8 mouse cellular contexts compared by ENCODE assay signal in genomic region chr7:19160115-19160514, GRCm38 (mm10). TPM values are rescaled to one million over a fixed set of nuclear protein-coding genes. Genes with fewer than 3 reads are reported as not detected.
DNase-seq lines count a peak whose midpoint lies in the region; ATAC-seq and TF ChIP-seq lines count a peak whose summit lies in the region.

No protein-coding gene starts in this region.

- no peak overlapping the region for H3K27ac ChIP-seq in forebrain, postnatal 0 days (ENCODE audit: low read depth, low read length)
- no peak overlapping the region for H3K27ac ChIP-seq in liver, embryonic 12.5 days
- no peak overlapping the region for H3K27ac ChIP-seq in stomach, embryonic 15.5 days

- no peaks in the 10 kb centered on the region for H3K9me3 ChIP-seq in forebrain, postnatal 0 days (ENCODE audit: low read length)
- no peaks in the 10 kb centered on the region for H3K9me3 ChIP-seq in liver, embryonic 12.5 days (replicated peaks)
- no peaks in the 10 kb centered on the region for H3K9me3 ChIP-seq in stomach, embryonic 15.5 days

- 1% methylated on average over 20 of the region's 20 CpGs for WGBS in forebrain, postnatal 0 days
- 2% methylated on average over 20 of the region's 20 CpGs for WGBS in liver, embryonic 12.5 days (ENCODE audit: insufficient replicate concordance)
- 2% methylated on average over 20 of the region's 20 CpGs for WGBS in stomach, embryonic 15.5 days

- H3K27me3 ChIP-seq in forebrain, postnatal 0 days (ENCODE audit: insufficient read depth, low read length), result no peaks in the 10 kb centered on the region
- H3K27me3 ChIP-seq in liver, embryonic 12.5 days (replicated peaks), result peaks cover 63% of the 10 kb centered on the region
- peaks cover 15% of the 10 kb centered on the region for H3K27me3 ChIP-seq in stomach, embryonic 15.5 days (replicated peaks)

- H3K4me2 ChIP-seq in forebrain, postnatal 0 days (ENCODE audit: low read depth), result peak overlapping the region; percentile 56
- peak overlapping the region; percentile 74 for H3K4me2 ChIP-seq in liver, embryonic 12.5 days
- H3K4me2 ChIP-seq in stomach, embryonic 15.5 days, result peak overlapping the region; percentile 73

- peak; percentile 51 for DNase-seq in CD4-positive, CD25-positive, alpha-beta regulatory T cell, adult 2 months (ENCODE audit: low read depth, low spot score)
- peak; percentile 28 for DNase-seq in A20 (ENCODE audit: low read depth, low spot score)
- no peak for DNase-seq in forebrain, postnatal 0 days
- DNase-seq in gastrocnemius, postnatal 36 days, result no peak

- peaks cover 18% of the 10 kb centered on the region for H3K4me1 ChIP-seq in forebrain, postnatal 0 days (ENCODE audit: insufficient read depth)
- peaks cover 40% of the 10 kb centered on the region for H3K4me1 ChIP-seq in liver, embryonic 12.5 days
- peaks cover 40% of the 10 kb centered on the region for H3K4me1 ChIP-seq in stomach, embryonic 15.5 days

- intact Hi-C loops in gastrocnemius, postnatal 36 days (cut with DNase I), result no loop called here

- H3K36me3 ChIP-seq in forebrain, postnatal 0 days (ENCODE audit: insufficient read depth), result no peaks in the 10 kb centered on the region
- H3K36me3 ChIP-seq in liver, embryonic 12.5 days, result peaks cover 4% of the 10 kb centered on the region; the same call in 1 of the 2 replicates
- H3K36me3 ChIP-seq in stomach, embryonic 15.5 days, result no peaks in the 10 kb centered on the region

- ATAC-seq in CD4-positive, CD25-positive, alpha-beta regulatory T cell, adult 4 months, result no peak
- peak; percentile 29 for ATAC-seq in forebrain, postnatal 0 days
- peak; percentile 35; the same call in 1 of the 2 replicates for ATAC-seq in liver, embryonic 12.5 days
- ATAC-seq in stomach, embryonic 15.5 days (ENCODE audit: insufficient read depth, low FRiP score, low read depth), result peak; percentile 60; the same call in 1 of the 2 replicates
- ATAC-seq in frontal cortex, adult (ENCODE audit: low TSS enrichment), result no peak

- peak overlapping the region; percentile 51 for H3K9ac ChIP-seq in forebrain, postnatal 0 days
- peak overlapping the region; percentile 58 for H3K9ac ChIP-seq in liver, embryonic 12.5 days
- H3K9ac ChIP-seq in stomach, embryonic 15.5 days, result no peak overlapping the region

- peak overlapping the region; percentile 34 for H3K4me3 ChIP-seq in forebrain, postnatal 0 days (ENCODE audit: low read depth, low read length)
- H3K4me3 ChIP-seq in liver, embryonic 12.5 days, result peak overlapping the region; percentile 46
- peak overlapping the region; percentile 42 for H3K4me3 ChIP-seq in stomach, embryonic 15.5 days (replicated peaks)

- TF ChIP-seq CTCF in forebrain, postnatal 0 days (IDR thresholded peaks at IDR 0.05; ENCODE audit: low read depth), result no peak

RNA-seq across cellular contexts. Expression of gene Gipr, which starts 5.8 kb away (rescaled TPM):
- not detected for polyA plus RNA-seq in CD4-positive, CD25-positive, alpha-beta regulatory T cell, adult 4 months (2017; shearing (Covaris generic))
- total RNA-seq in forebrain, postnatal 0 days (2014; rRNA removed), result 16.9 and 20.2 TPM in 2 replicates
- 5.3 and 8.0 TPM in 2 replicates for polyA plus RNA-seq in forebrain, postnatal 0 days (2015; fragmentation: Nextera tagmentation; extraction: Ambion mirVana)
- 0.18 and 0.41 TPM in 2 replicates for polyA plus RNA-seq in liver, embryonic 12.5 days (2016; fragmentation: Nextera tagmentation; extraction: Ambion mirVana)
- 2.3 and 2.9 TPM in 2 replicates for polyA plus RNA-seq in stomach, embryonic 15.5 days (2015; fragmentation: Nextera tagmentation; extraction: Ambion mirVana)
- total RNA-seq in gastrocnemius, postnatal 36 days (2021), result not detected

RNA-seq across cellular contexts. Expression of gene Snrpd2, which starts 10.6 kb away (rescaled TPM):
- polyA plus RNA-seq in CD4-positive, CD25-positive, alpha-beta regulatory T cell, adult 4 months (2017; shearing (Covaris generic)), result 10 to 100 TPM; 63.0 to 77.3 TPM
- 50.0 and 88.1 TPM in 2 replicates for total RNA-seq in forebrain, postnatal 0 days (2014; rRNA removed)
- 124 and 172 TPM in 2 replicates for polyA plus RNA-seq in forebrain, postnatal 0 days (2015; fragmentation: Nextera tagmentation; extraction: Ambion mirVana)
- 97.8 and 98.3 TPM in 2 replicates for polyA plus RNA-seq in liver, embryonic 12.5 days (2016; fragmentation: Nextera tagmentation; extraction: Ambion mirVana)
- polyA plus RNA-seq in stomach, embryonic 15.5 days (2015; fragmentation: Nextera tagmentation; extraction: Ambion mirVana), result 131 and 141 TPM in 2 replicates
- total RNA-seq in gastrocnemius, postnatal 36 days (2021), result 10 to 100 TPM; 47.3 to 49.9 TPM

RNA-seq across cellular contexts. Expression of gene Qpctl, which starts 11.0 kb away (rescaled TPM):
- polyA plus RNA-seq in CD4-positive, CD25-positive, alpha-beta regulatory T cell, adult 4 months (2017; shearing (Covaris generic)), result 10 to 100 TPM in 1 of 2 experiments, 1 to 10 TPM in 1; 9.1 to 17.8 TPM
- total RNA-seq in forebrain, postnatal 0 days (2014; rRNA removed), result 12.3 and 14.4 TPM in 2 replicates
- 19.8 and 23.3 TPM in 2 replicates for polyA plus RNA-seq in forebrain, postnatal 0 days (2015; fragmentation: Nextera tagmentation; extraction: Ambion mirVana)
- 4.9 and 5.5 TPM in 2 replicates for polyA plus RNA-seq in liver, embryonic 12.5 days (2016; fragmentation: Nextera tagmentation; extraction: Ambion mirVana)
- polyA plus RNA-seq in stomach, embryonic 15.5 days (2015; fragmentation: Nextera tagmentation; extraction: Ambion mirVana), result 13.5 and 14.7 TPM in 2 replicates
- total RNA-seq in gastrocnemius, postnatal 36 days (2021), result 1 to 10 TPM; 1.5 to 2.0 TPM

RNA-seq across cellular contexts. Expression of gene Eml2, which starts 16.1 kb away (rescaled TPM):
- 10 to 100 TPM in 1 of 2 experiments, 1 to 10 TPM in 1; 10.0 to 30.1 TPM for polyA plus RNA-seq in CD4-positive, CD25-positive, alpha-beta regulatory T cell, adult 4 months (2017; shearing (Covaris generic))
- 63.6 and 64.8 TPM in 2 replicates for total RNA-seq in forebrain, postnatal 0 days (2014; rRNA removed)
- 7.9 and 9.9 TPM in 2 replicates for polyA plus RNA-seq in forebrain, postnatal 0 days (2015; fragmentation: Nextera tagmentation; extraction: Ambion mirVana)
- 4.1 and 5.1 TPM in 2 replicates for polyA plus RNA-seq in liver, embryonic 12.5 days (2016; fragmentation: Nextera tagmentation; extraction: Ambion mirVana)
- 10.6 and 10.7 TPM in 2 replicates for polyA plus RNA-seq in stomach, embryonic 15.5 days (2015; fragmentation: Nextera tagmentation; extraction: Ambion mirVana)
- total RNA-seq in gastrocnemius, postnatal 36 days (2021), result 1 to 10 TPM; 9.6 to 10.0 TPM

RNA-seq across cellular contexts. Expression of gene Fbxo46, which starts 40.5 kb away (rescaled TPM):
- polyA plus RNA-seq in CD4-positive, CD25-positive, alpha-beta regulatory T cell, adult 4 months (2017; shearing (Covaris generic)), result 10 to 100 TPM; 23.1 to 29.0 TPM
- total RNA-seq in forebrain, postnatal 0 days (2014; rRNA removed), result 19.8 and 22.8 TPM in 2 replicates
- polyA plus RNA-seq in forebrain, postnatal 0 days (2015; fragmentation: Nextera tagmentation; extraction: Ambion mirVana), result 8.4 and 11.9 TPM in 2 replicates
- polyA plus RNA-seq in liver, embryonic 12.5 days (2016; fragmentation: Nextera tagmentation; extraction: Ambion mirVana), result 8.1 and 10.1 TPM in 2 replicates
- polyA plus RNA-seq in stomach, embryonic 15.5 days (2015; fragmentation: Nextera tagmentation; extraction: Ambion mirVana), result 11.6 and 12.8 TPM in 2 replicates
- 1 to 10 TPM; 2.0 to 2.8 TPM for total RNA-seq in gastrocnemius, postnatal 36 days (2021)

Comparison
In these comparisons a context has a peak if more than half of its experiments do, and no peak if none do; other contexts are left out.
1. DNase-seq: peak in CD4-positive, CD25-positive, alpha-beta regulatory T cell, adult 2 months (single experiment) and A20 (single experiment); none in forebrain, postnatal 0 days (single experiment) and gastrocnemius, postnatal 36 days (0 of 2).
2. ATAC-seq: peak in forebrain, postnatal 0 days (single experiment), liver, embryonic 12.5 days (single experiment) and stomach, embryonic 15.5 days (single experiment); none in CD4-positive, CD25-positive, alpha-beta regulatory T cell, adult 4 months (single experiment) and frontal cortex, adult (single experiment).
3. Peak in every context shown above with its lines, with median percentiles within 50 percentile points of each other: H3K4me2 ChIP-seq and H3K4me3 ChIP-seq.